Comparison of ENCODE assay signal across 23 mouse cellular contexts in the genomic region with DNA sequence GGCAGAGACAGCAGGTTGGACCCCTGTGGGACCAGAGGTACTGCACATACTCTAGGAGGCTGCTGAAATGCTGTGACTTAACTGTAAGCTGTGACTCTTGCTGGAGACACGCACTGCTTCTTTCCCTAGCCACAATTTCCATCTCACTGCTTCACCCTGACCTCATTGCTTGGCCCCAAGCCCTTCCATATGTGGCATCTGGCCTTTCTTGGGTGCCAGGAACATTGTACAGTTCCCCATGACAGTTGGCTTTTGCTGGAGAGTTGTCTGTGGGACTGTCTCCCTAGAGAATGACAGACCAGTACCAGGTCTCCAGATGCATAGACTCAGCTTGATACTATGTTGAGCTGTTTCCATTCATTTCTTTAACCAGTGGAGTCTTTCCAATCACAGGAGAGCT. TPM values are rescaled to one million over a fixed set of nuclear protein-coding genes. Genes with fewer than 3 reads are reported as not detected.
A peak's percentile ranks its signal among the peaks of the same experiment; 100 is the strongest.
DNase-seq lines count a peak whose midpoint lies in the region; ATAC-seq and TF ChIP-seq lines count a peak whose summit lies in the region.
"Had no signal": no experiment of that assay in that cellular context is flagged by ENCODE, and none has a peak within 500 bp of the region (broad histone marks: within the 10 kb centered on the region; RNA-seq: fewer than 3 reads in every experiment).

No protein-coding gene starts in this region.

- 0 out of 2 replicates have a peak, but pooled peaks cover 5% of the 10 kb centered on the region for H3K4me1 ChIP-seq in lung, embryonic 15.5 days
- H3K4me1 ChIP-seq in lung, adult 2 months (ENCODE audit: control insufficient read depth, insufficient read depth, low read length): no peaks in the 10 kb centered on the region
- H3K4me1 ChIP-seq: limb, embryonic 13.5 days; midbrain, embryonic 15.5 days had no signal

- POLR2A ChIA-PET in Patski (lab: Charles Lee): interaction anchor here (0.6 kb wide), 1 partner anchor 105 kb away, joined by 3 read pairs; no protein-coding TSS in a partner anchor

- CTCF ChIA-PET in Patski (lab: Charles Lee): interaction anchor here (0.7 to 2.9 kb wide), 13 partner anchors 9 to 333 kb away, joined by 3 to 9 read pairs (median 5); partner anchors contain the start of genes B3gntl1 and Metrnl

- H3K9ac ChIP-seq in lung, embryonic 15.5 days: no peak overlapping the region
- H3K9ac ChIP-seq: embryonic facial prominence, embryonic 15.5 days; limb, embryonic 13.5 days; liver, embryonic 15.5 days; midbrain, embryonic 15.5 days had no signal

- in situ Hi-C loops in Patski (cut with MboI; ENCODE audit: low pct_unique_long_range_greater_than_20kb): loop anchor here (5.0 kb wide), 2 partner anchors 177 to 332 kb away; no protein-coding TSS in a partner anchor

- WGBS in lung, embryonic 15.5 days: 36% methylated on average over 1 of the region's 1 CpGs
- 45% methylated on average over 1 of the region's 1 CpGs for WGBS in lung, adult 2 months

- H3K4me3 ChIP-seq in lung, embryonic 15.5 days: no peak overlapping the region
- H3K4me3 ChIP-seq in lung, adult 2 months (replicated peaks; ENCODE audit: extremely low read depth, low read depth, low read length): no peak overlapping the region
- H3K4me3 ChIP-seq in layer of hippocampus, adult 2 months: no peak overlapping the region
- H3K4me3 ChIP-seq: embryonic facial prominence, embryonic 15.5 days; hindbrain, embryonic 10.5 days; limb, embryonic 13.5 days; liver, embryonic 15.5 days; midbrain, embryonic 15.5 days had no signal

- TF ChIP-seq CTCF in lung, adult 2 months (IDR thresholded peaks at IDR 0.05; ENCODE audit: insufficient read depth, low read length): no peak
- no peak for TF ChIP-seq CTCF in Patski (IDR thresholded peaks at IDR 0.05)
- TF ChIP-seq CTCF in layer of hippocampus, adult 2 months (conservative IDR thresholded peaks at IDR 0.05): no peak

- H3K9me3 ChIP-seq in lung, embryonic 15.5 days: no peaks in the 10 kb centered on the region
- H3K9me3 ChIP-seq: embryonic facial prominence, embryonic 15.5 days; hindbrain, embryonic 10.5 days; limb, embryonic 13.5 days; liver, embryonic 15.5 days; midbrain, embryonic 15.5 days had no signal

- H3K27me3 ChIP-seq in lung, embryonic 15.5 days: no peaks in the 10 kb centered on the region
- H3K27me3 ChIP-seq in Patski: no peaks in the 10 kb centered on the region
- H3K27me3 ChIP-seq: embryonic facial prominence, embryonic 15.5 days; midbrain, embryonic 15.5 days had no signal

- no peak for DNase-seq in lung, adult 2 months
- DNase-seq in Patski (ENCODE audit: low read depth, low spot score): no peak
- DNase-seq in cerebellum, adult 11-12 months: peak; percentile 40
- peak; percentile 44 to 45 for DNase-seq in cerebellum, postnatal 25 days
- DNase-seq in layer of hippocampus, adult 18-20 months (ENCODE audit: low spot score in 2 of 2): no peak
- no peak for DNase-seq in layer of hippocampus, adult 2 months (ENCODE audit: low spot score in 2 of 2)

- no peaks in the 10 kb centered on the region for H3K36me3 ChIP-seq in lung, embryonic 15.5 days
- H3K36me3 ChIP-seq: embryonic facial prominence, embryonic 15.5 days; hindbrain, embryonic 10.5 days; limb, embryonic 13.5 days; liver, embryonic 15.5 days; midbrain, embryonic 15.5 days had no signal

- ATAC-seq in lung, embryonic 15.5 days (ENCODE audit: borderline replicate concordance, extremely low read depth, low FRiP score, low TSS enrichment): peak; percentile 24; the same call in 1 of the 2 replicates
- peak; percentile 60 for ATAC-seq in Patski
- ATAC-seq in inflammation-experienced regulatory T-cells, adult 6 months: no peak

- H3K27ac ChIP-seq in lung, embryonic 15.5 days: no peak overlapping the region
- no peak overlapping the region for H3K27ac ChIP-seq in layer of hippocampus, adult 2 months
- H3K27ac ChIP-seq: embryonic facial prominence, embryonic 15.5 days; hindbrain, embryonic 10.5 days; limb, embryonic 13.5 days; liver, embryonic 15.5 days; midbrain, embryonic 15.5 days had no signal

- no peak overlapping the region for H3K4me2 ChIP-seq in lung, embryonic 15.5 days
- H3K4me2 ChIP-seq: embryonic facial prominence, embryonic 15.5 days; heart, embryonic 11.5 days; limb, embryonic 13.5 days; liver, embryonic 15.5 days; midbrain, embryonic 15.5 days had no signal

- no peak for TF ChIP-seq POLR2A in lung, adult 2 months (IDR thresholded peaks at IDR 0.05; ENCODE audit: borderline replicate concordance, extremely low read depth, low read depth, low read length)

RNA-seq across cellular contexts. Expression of gene Ptchd3, which starts 21.2 kb away (rescaled TPM):
- 0.09 TPM in 1 of 2 replicates, not detected in the other for polyA plus RNA-seq in lung, embryonic 15.5 days (2015; fragmentation: Nextera tagmentation; extraction: Ambion mirVana)
- polyA plus RNA-seq in lung, adult 2 months (2012; rRNA removed): 0.05 TPM in 1 of 2 replicates, not detected in the other
- not detected for polyA plus RNA-seq in Patski (2021)
- polyA plus RNA-seq in inflammation-experienced regulatory T-cells, adult 6 months (2017; shearing (Covaris generic)): not detected
- not detected for total RNA-seq in layer of hippocampus, adult 18-20 months (2021)
- not detected for total RNA-seq in layer of hippocampus, adult 2 months (2021)
- total RNA-seq: adrenal gland, postnatal 25 days; gastrocnemius, postnatal 36 days; layer of hippocampus, adult 8-10 months; left cerebral cortex, adult 8-10 months; megakaryocyte progenitor cell, adult 5-6 weeks; MEL had no signal
- polyA plus RNA-seq: forebrain, embryonic 11.5 days; heart, embryonic 11.5 days; intestine, embryonic 14.5 days; kidney, embryonic 16.5 days; limb, embryonic 13.5 days; liver, embryonic 15.5 days; midbrain, embryonic 15.5 days had no signal

Comparison
In these comparisons a context has a peak if more than half of its experiments do, and no peak if none do; other contexts are left out.
1. DNase-seq: peak in cerebellum, adult 11-12 months (single experiment) and cerebellum, postnatal 25 days (2 of 2); none in lung, adult 2 months (single experiment), Patski (single experiment), layer of hippocampus, adult 18-20 months (0 of 2) and layer of hippocampus, adult 2 months (0 of 2).